Mouse (Mus musculus) lung, postnatal 10 days (tissue): Measurements from ENCODE around the gene Smim24.
A peak's percentile ranks its signal among the peaks of the same experiment; 100 is the strongest.

ENCODE experiments used
- DNase-seq: peaks from one replicate; pipeline ENCODE4 v3.0.0; 2021

The Smim24 gene

DNA sequence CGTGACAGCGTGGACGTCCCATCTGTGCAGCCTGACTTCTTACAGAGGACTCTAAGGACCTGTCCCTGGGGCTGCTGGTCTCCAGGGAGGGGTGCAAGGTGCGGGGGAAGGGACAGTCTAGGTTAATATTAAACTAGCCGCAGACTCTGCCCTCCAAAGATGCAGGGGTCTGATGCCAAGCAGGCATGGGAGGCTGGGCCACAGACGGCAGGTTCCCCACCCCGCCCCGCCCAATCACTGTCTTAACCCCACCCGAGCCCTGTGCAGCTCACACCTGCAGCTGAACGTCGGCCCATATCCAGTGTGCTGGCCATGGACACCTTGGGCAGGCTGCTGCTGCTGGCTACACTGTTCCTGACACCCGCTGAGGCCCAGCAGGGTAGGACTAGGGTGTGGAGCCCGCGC is at the start of gene Smim24:
Smim24 (plus strand) TSS at position 271 of the 405 bp plus-strand sequence.
- DNase-seq: no peak

DNA sequence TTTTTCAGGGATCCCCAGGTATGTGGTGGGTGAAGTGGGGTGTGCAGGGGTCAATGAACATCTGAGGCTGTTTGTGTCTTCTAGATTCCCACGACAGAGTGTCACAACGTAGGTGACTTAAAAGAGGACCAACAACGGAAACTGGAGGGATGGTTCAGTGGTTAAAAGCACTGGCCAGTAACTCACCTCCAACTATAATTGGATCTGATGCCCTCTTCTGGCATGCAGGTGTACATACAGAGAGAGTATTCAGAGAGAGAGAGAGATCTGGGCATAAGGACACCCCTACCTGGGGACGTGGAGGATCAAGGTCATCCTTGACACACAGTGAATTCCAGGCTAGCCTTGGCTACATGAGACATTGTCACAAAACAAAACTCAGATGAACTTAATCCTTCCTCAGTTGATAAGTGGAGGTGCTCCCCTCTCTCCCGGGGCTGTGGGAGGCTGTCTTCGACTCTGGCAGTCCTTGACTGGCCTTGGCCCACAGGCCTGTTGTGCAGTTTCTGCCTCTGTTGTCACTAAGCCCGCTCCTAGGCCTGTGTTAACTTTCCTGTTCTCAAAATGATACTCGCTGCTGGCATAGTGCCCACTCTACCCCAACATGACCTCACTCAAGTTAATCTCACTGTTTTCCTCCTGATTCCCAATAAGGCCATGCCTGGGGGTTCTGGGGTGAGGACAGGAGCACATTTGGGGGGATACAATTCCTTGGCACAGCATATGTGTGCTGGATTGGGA is 48.3 kb upstream of the Smim24 start:
- peak; percentile 48 for DNase-seq

DNA sequence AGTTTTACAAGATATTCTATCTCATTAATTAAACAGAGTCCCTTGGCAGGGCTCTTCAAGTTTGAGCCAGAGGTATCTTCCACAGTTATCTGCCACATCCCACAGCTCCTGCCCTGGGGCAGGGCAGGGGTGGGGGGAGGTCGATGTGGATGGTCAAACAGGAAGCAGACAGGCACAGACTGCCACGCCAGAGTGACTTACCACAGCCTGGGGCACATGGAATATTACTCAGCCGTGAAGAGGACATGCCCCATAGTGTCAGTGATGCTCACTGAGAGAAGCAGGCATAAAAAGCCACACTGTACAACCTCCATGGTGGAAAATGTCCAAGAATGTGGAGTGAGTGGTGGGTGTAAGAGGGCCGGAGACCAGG is 47.7 kb upstream of the Smim24 start:
- DNase-seq: no peak

DNA sequence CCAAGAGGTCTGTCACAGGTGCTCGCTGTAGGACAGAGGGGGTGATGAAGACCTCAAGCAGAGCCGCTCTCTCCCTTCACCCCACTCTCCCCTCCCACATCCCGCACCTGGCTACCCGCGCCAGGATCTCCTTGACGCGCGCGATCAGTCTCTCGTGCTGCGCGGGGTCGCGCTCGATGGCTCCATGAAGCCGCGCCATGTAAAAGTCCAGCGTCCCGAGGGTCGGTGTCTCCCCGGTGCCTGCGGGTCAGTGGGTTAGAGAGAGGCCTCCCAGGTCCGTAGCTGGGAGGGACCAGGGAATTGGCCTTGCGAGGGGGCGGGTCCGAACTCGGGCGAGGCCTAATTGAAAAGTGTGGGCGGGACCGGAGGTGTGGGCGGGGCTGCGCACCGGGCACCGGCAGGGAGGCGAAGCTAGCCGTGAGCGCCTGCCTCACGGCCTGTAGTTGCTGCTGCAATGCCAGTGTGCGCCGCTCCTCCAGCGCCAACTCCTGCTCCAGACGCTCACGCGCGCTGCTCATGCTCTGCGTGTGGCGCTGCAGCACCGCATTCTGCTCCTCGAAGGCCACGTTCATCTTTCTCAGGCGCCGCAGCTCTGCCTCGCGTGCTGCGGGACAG is 46.3 kb upstream of the Smim24 start:
- peak; percentile 80 for DNase-seq

DNA sequence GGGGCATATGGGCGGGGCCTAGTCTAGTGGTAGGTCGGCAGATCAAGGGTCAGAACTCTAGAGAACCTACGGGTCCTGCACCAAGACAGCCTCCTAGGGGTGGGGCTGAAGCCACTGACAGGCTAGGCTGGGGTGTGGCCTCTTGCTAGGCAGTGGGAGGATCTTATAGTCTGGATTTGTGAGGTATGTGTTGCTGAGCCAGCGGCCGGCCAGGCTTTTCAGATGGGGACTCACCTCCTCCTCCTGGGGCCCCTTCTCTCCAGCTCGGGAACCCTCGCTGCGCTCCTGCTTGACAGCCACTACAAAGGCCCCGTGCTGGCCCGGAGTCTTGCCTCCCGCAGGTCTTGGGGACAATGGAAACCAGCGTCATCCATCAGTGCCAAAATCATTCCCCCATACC is 43.7 kb upstream of the Smim24 start:
- peak; percentile 85 for DNase-seq

DNA sequence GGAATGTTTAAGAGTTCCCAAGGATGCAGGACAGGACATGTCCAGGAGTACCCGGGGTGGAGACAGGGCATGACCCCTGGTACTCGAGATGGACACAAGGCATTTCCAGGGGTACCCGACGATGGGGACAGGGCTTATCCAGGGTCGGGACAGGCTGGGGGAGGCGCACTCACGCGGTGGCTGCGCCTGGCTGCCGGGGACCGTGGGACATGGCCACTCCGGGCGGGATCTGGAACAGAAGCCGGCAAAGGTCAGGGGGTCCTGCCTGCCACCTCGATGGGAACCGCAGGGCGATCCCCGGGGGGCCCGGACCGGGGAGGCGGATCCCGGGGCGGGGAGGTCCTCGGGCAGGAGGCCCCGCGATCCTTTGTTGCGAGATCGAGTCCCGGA is 42.9 kb upstream of the Smim24 start:
- DNase-seq: no peak

DNA sequence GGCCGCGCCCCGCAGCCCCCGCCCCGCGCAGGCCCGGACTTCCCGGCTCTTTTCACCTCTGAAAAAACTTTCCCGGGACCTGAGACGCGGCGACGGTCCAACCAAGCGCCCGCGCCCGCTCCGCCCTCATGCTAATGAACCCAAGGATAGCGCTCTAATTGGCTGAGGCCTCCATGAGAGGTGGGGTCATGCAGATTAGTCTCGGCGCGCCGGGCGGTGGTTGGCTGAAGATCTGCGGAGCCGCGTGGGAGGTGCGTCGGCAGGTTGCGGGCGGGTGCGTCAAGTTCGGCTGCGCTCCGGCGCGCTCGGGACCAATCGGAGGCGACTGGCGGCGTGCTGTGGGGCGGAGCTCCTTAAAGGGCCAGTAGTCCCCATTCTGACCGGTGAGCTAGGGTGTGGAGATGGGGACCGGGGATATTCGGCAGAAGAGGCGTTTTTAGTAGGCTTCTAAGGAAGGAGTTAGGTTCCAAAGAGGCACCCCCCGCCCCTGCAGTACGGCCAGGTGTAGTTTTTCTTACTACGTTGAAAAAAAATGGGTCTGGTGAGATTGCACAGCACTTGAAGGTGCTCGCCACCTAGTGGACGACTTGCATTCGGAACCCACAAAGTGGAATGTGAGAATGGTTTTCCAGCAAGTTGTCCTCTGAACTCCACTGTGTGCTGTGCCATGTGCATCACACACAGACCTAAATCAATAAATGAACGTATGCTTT is 42.3 kb upstream of the Smim24 start, which contains the start of gene Hmg20b:
Hmg20b (minus strand) TSS at position 130 of the 713 bp plus-strand sequence.
- DNase-seq: peak; percentile 100

DNA sequence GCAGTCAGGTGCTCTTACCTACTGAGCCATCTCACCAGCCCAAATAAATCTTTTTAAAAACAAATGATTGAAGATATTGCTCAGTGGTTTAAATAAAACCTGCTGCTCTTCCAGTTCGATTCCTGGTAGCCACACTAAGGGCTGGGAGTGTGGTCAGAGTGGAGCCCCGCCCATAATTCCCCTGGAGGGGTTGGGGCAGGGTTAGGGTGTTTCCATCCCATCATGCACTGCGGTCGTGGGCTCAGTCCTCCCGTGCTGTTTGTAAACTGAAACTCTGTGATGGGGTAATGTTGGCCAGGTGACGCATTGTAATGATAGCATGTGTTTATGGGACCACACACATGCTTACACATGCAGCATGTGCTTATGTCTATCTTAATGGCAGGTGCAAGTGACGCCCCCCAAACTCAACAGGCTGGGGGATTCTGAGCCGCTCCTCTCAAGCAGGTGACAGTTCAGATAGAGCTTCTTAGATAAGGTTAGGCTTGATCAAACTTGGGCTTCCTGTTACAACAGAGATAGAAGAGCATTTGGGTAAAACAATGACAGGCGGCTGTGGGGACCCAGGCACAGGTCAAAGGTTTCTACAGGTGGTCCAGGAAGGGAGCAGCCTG is 41.1 kb upstream of the Smim24 start:
- peak; percentile 45 for DNase-seq

DNA sequence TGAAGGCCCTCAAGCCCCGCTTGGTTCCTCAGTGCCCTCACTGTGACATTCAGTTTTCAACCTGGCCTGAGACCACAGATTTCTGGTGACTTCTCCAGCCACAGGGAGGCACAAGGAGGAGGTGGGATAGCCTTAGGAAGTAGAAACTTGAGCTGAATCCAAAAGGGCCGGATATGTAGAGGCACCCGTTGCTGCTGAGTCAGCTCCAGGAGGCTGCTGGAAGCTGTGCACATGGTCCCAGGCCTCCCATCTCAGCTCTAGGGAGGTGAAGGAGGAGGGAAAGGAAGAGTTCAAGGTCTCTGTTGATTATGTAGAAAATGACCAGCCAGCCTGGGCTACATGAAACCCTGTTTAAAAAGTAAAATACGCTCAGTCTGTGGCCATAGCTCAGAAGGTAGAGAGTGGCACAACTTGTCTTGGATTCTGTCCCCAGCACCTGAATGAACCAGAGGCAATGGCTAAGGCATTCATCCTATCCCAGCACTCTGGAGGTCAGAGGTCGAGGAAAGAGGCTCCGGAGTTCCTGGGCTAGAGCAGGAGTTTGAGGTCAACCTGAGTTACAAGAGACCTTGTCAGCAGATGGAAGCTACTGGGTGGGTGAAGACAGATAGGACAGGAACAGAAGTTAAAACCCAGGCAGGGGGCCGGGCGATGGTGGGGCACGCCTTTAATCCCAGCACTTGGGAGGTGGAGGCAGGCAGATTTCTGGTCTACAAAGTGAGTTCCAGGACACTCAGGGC is 37.9 kb upstream of the Smim24 start:
- no peak for DNase-seq

DNA sequence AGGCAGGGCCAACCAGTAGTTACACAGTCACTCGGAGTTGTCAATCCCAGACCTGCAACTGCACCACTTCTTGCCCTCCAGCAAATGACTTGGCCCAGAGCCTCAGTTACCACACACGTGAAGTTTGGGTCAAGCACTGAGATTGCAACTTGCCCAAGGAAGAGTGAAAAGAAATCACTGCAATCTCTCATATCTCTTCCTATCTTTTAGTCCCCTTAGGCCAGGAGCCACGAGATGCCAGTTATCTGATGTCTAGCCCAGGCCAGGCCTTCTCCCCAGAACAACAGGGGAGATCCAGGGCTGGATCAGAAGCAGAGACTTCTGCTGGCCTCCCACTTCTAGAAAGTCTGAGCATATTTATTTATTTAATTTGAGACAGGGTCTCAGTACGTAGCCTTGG is 37.3 kb upstream of the Smim24 start:
- DNase-seq: no peak

DNA sequence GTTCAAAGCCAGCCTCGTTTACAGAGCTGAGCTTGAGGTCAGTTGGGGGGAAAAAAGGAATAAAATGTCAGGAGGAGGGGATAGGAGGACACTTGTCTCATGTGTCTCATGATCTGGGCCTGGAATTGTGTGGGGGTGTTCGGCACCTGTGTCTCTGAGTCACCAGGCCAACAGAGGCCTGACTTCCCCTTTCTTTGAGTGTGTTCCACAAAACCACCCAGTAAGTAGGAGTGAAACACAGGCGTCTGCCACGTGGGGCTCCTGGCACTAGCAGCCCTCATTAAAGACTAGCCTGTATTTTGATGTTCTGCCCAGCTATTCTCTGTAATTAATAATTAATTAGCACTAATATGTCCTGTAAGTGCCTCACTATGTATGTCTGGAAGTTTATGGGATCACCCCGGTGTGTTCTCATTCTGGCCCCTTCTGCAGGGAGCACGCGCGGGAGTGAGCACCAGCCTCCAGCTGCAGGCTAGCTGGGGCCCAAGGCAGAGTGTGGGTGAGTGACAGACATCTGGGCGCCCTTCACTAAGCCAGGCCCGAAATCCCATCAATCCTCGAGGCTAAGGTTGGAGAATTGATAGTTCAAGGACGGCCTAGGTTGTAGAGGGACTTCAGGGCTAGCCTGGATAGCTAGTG is 36.4 kb upstream of the Smim24 start:
- no peak for DNase-seq

DNA sequence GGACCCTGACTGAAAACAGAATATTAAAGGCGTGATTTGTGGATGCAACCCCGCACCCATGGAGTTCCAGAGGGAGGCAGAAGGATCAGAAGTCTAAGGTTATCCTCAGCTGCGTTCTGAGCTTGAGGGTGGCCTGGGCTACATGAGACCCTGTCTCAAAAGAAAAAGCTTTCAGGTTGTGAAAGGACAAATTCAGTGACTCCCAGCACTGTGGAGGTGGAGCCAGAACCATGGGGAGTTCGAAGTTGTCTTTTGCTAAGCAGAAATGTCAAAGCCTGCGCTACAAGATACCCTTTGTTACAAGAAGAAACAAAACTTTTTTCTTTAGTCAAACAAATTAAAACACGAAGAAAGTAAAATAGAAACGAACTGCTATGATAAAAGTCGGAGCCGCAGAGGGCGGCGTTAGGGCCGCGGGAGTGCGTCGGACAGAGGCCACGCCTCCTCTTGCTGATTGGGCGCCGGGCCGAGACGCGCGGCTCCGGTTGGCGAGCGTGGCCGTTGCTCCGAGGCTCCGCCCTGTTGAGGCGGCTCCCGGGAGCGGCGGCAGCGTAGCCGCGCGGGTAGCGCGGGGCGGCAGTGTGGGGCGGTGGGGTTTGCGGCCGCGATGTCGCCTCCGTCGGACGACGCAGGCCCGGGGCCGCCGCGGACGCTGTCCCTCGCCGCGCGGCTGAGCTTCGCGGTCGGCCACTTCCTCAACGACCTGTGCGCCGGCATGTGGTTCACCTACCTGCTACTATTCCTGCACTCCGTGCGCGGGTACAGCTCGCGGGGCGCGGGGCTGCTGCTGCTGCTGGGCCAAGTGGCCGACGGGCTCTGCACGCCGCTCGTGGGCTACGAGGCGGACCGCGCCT is 35.6 kb upstream of the Smim24 start, which contains the start of gene Mfsd12:
Mfsd12 (plus strand) TSS at position 501 of the 854 bp plus-strand sequence.
- peak; percentile 95 for DNase-seq

DNA sequence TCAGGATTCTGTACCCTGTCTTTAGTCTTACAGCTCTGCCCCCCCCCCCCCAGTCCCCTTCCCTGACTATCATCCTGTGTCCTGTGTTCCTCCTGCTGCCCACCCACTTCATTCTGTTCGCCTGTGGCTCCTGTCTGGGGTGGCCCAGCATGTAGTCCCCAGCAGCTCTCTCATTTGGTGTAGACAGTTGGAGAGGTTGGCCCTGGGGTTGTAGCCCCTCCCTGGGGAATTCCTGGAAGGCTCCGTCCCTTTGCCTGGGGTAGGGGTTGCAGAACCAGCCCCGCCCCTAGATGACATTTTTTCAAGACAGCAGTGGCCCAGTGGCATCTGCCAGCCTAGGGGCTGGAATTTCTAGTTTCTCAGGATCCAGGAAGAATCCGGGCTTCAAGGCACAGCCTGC is 34.6 kb upstream of the Smim24 start:
- peak; percentile 41 for DNase-seq

DNA sequence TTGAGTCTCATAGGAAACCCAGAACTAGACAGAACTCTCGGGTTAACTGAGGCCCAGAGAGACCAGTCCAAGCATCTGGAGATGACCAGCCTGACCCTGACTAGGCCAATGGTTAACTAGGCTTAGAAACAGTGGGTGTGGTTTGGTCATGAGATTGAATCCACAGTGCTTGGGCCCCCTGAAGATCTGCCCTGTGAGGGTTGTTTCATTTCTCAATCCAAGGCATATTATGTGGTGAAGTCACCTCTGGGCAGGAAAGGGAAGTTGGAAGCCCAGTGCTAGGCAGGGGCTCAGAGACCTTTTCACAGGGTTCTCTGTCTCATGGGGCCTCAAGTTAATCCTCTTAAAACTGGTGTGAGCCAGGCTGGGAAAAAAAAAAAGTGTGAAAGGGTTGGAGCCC is 34.0 kb upstream of the Smim24 start:
- no peak for DNase-seq

DNA sequence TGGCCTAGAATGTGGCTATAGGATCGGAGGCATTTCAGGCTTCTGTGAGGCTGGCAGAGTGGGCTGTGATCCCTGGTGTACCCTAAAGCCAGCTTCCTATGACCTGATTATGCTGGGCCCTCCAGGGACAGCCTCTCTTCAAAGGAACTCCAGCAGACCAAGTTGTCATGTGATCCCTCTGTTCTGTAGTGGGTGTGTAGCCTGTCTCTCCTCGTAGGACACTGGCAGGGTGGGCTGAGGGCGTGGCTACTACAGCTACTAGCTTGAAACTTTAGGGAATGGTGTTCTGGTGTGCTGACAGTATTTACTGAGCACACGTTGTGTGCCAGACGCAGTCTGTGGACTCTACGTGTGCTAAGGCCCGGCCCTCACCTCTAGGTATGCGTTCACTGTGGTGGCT is 32.1 kb upstream of the Smim24 start:
- no peak for DNase-seq

DNA sequence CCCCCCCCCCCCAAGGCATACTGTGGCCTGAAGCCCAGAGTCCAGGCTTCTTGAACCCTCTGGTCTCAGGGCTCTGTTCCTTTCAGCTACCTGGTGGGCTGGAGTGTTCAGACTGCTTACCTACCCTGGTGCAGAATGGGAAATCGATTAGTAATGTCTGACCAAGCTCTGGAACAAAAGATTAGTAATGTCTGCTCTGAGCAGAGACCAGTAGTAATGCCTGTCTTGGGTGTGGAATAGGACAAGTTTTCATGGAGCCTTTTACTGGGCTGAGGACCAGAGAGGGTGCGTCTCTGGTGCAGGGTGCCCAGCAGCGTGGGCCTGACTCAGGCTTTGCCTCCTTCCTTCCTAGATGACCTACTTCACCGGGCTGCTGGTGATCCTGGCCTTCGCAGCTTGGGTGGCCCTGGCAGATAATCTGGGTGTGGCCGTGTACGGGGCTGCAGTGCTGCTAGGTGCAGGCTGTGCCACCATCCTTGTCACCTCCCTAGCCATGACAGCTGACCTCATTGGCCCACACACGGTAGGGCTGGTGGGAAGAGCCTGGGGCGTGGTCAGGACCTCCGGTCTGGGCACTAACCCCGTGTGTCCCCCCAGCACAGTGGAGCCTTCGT is 30.4 kb upstream of the Smim24 start:
- DNase-seq: no peak

DNA sequence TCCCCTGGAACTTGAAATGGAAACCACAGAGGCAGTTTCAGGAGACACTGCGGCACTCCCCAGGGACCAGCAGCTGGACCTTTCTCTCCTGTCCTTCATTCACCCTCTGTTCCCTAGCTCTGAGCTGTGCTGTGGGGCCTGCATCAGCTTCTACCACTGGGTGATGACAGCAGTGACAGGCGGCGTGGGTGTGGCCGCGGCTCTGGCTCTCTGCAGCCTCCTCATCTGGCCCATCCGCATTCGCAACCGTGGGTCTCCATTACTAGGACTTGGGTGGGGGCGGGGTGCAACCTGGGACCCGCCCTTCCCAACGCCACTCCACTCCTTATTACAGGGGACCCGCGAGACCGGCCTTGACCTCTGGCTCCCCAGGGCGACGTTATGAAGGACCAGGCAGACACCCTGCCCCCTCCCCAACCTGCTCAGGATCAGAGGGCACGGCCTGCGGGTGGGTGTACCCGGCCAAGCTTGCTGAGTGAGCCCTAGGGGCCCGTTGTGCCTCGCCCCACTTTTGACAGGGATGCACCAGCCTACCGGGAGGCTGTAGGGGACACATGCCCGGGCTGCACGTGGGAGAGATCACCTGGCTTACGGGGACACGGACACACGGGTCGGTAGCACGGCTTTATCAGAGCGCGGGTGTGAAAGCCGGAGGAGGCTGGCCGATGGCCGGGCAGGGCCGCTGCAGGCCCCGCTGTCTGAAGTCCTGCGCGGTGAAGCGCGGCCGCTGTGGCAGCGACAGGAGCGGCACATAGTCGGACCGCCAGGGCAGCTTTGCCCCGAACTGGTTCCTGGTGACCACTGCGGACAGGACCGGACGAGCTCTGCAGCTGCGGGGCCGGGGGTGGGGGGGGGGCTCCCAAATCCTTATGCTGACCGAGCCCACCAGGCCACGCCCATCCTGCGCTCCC is 29.2 kb upstream of the Smim24 start:
- DNase-seq: no peak

DNA sequence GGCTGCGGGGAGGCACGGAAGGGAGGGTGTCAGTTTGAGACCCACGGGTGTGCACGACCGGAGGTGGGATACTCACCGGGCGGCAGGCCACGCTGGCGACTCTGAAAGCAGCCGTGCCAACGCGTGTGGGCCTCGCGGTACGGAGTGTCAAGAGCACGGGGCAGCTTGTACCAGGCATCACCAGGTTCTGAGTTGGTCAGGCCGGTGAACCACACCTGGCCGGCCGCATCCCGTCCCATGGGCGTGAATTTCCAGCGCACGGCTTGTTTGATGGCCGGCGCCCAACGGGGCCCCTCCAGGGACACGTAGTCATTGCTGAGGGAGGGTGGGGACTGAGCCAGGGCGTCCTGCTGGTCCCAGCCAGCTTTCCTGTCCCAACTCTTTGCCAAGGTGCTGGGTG is 28.2 kb upstream of the Smim24 start:
- DNase-seq: no peak

DNA sequence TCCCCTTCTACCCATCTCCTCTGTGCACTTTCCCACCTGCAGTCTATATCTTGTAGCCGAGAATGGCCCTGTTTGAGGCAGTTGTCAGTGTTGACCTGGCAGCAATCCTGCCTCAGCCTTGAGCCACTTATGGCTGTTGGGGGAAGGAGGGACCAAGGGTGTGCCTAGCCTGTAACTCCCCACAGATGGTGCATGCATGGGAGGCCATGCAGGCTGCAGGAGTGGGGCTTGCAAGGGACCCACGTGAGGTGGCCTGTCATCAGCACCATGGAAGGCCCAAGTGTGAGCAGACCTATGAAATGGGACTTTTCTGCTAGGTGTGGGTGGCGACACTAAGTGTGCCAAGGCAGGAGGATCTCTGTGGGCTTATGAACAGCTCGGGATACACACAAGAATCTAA is 27.8 kb upstream of the Smim24 start:
- DNase-seq: no peak
